Mouse (Mus musculus): ENCODE measurements around the gene 4930412O13Rik. TPM values are rescaled to one million over a fixed set of nuclear protein-coding genes. Genes with fewer than 3 reads are reported as not detected.

4930412O13Rik gene
- polyA plus RNA-seq, 1 experiment from 2014 or later: 0.23 TPM

- no peak overlapping the region for H3K9ac ChIP-seq (replicated peaks)
- H3K27ac ChIP-seq (replicated peaks): no peak overlapping the region
- H3K4me3 ChIP-seq (replicated peaks): no peak overlapping the region
- H3K9me3 ChIP-seq (replicated peaks): no peaks in the 10 kb centered on the region
- 39% methylated on average over 7 of the region's 7 CpGs for WGBS
- H3K4me2 ChIP-seq: no peak overlapping the region
- no peak for ATAC-seq (ENCODE audit: low FRiP score)
- H3K4me1 ChIP-seq: peaks cover 6% of the 10 kb centered on the region
- H3K27me3 ChIP-seq (replicated peaks): no peaks in the 10 kb centered on the region
- H3K36me3 ChIP-seq: 0 out of 2 replicates have a peak, but pooled peaks cover 4% of the 10 kb centered on the region
These were observed 45.3 kb downstream of the 4930412O13Rik start for GRCm38 (mm10) chr2:9926194-9926904.

- Histone ChIP-seq H3K4me2 (no peak overlapping the region), H3K27ac (replicated peaks) (no peak overlapping the region), H3K36me3 (0 out of 2 replicates have a peak, but pooled peaks cover 4% of the 10 kb centered on the region), H3K9ac (replicated peaks) (no peak overlapping the region), H3K27me3 (replicated peaks) (no peaks in the 10 kb centered on the region), H3K4me3 (replicated peaks) (no peak overlapping the region), H3K4me1 (peaks cover 6% of the 10 kb centered on the region), H3K9me3 (replicated peaks) (no peaks in the 10 kb centered on the region)
- WGBS: 74% methylated on average over 4 of the region's 4 CpGs
- no peak for ATAC-seq (ENCODE audit: low FRiP score)
These were observed 45.8 kb downstream of the 4930412O13Rik start for GRCm38 (mm10) chr2:9926905-9927283.

Other genes with a start within 250 kb of the 4930412O13Rik start
- 0.49 TPM in 1 of 2 replicates, not detected in the other for gene 9230102O04Rik, start 8.3 kb downstream of the 4930412O13Rik start, polyA plus RNA-seq (2015; fragmentation: Nextera tagmentation; extraction: Ambion mirVana)
- 15.6 and 16.0 TPM in 2 replicates for gene Gata3, start 8.8 kb downstream of the 4930412O13Rik start, polyA plus RNA-seq (2015; fragmentation: Nextera tagmentation; extraction: Ambion mirVana)
- 12.0 and 13.1 TPM in 2 replicates for gene Taf3, start 167.3 kb downstream of the 4930412O13Rik start, polyA plus RNA-seq (2015; fragmentation: Nextera tagmentation; extraction: Ambion mirVana)
- 622 and 639 TPM in 2 replicates for gene Atp5c1, start 199.3 kb downstream of the 4930412O13Rik start, polyA plus RNA-seq (2015; fragmentation: Nextera tagmentation; extraction: Ambion mirVana)
- 26.9 and 30.7 TPM in 2 replicates for gene Kin, start 199.3 kb downstream of the 4930412O13Rik start, polyA plus RNA-seq (2015; fragmentation: Nextera tagmentation; extraction: Ambion mirVana)